Mouse (Mus musculus) right cerebral cortex, postnatal 4 days (tissue): ENCODE results near the gene Celf2.

Source experiments
- DNase-seq: peaks from one replicate; pipeline ENCODE4 v3.0.0-alpha.2; 2022

The Celf2 gene

DNA sequence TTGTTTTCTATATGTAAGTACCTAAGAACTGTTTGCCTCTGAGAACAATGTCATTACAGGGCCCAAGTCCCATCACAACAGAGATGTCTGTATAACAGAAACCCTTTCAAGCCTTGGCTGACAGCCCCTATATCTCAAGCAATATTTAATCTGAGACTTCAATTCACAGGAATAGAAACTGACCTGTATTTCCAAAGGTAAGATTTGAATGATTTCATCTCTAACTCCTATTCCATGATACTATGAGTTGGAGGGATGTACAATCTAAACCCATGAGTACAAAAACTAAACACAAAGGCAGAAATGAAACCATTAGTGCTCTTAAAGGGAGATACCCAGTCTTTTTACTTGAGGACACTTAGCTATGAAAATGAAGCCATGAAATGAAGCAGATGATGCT, 790.5 kb downstream of the Celf2 start:
- no peak for DNase-seq

DNA sequence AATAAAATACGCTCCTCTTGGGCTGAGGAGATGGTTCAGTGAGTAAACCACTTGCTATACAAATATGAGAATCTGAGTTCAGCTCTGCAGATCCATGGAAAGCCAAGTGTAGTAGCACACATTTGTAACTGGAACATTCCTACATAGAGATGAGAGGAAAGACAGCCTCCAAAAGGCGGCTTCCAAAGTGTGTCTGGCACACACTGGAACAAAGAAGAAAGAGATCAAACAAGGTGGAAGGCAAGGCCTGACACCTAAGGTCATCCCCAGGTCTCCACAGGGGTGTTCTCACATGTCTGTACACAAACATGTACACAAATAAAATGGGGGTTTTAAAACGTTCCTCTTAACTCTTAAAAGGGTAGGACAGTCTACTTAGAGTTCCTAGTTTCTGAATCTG, 791.4 kb downstream of the Celf2 start:
- no peak for DNase-seq

DNA sequence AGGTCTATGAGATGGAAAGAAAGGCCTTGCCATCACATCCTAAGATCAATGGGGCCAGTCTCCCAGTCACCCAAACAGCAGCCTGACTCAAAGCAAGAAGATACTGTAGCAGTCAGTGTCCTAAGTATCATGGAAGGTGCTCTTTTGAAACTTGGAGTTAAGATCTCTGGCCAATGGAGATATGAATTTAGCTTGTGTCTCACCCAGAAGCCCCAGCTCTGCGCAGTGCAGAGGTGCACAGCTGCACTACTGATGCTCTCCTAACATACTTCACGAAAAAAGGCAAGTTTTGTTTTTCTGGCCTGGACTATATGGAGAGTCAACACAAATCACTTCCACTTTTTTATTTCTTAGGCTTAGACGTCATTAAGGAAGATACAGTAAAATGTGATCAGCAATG, 793.8 kb downstream of the Celf2 start:
- no peak for DNase-seq

DNA sequence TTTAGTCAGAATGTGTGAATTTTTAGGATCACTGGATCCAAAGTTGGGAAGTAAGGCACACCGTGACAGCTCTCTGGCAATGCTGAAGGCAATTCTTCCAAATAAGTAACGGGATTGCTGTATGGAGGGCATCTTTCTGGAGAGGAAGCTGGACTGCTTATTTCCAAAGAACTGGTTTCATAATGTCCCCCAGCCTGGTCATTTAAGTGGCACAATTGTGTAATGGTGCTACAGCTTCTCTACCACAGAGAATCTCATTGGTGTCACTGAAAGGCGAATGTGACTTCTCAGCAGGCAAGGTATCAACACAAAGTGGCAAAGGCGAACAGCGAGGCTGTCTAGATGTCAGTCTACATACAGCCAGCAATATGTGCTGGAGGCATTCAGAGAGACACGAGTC, 795.8 kb downstream of the Celf2 start:
- no peak for DNase-seq

DNA sequence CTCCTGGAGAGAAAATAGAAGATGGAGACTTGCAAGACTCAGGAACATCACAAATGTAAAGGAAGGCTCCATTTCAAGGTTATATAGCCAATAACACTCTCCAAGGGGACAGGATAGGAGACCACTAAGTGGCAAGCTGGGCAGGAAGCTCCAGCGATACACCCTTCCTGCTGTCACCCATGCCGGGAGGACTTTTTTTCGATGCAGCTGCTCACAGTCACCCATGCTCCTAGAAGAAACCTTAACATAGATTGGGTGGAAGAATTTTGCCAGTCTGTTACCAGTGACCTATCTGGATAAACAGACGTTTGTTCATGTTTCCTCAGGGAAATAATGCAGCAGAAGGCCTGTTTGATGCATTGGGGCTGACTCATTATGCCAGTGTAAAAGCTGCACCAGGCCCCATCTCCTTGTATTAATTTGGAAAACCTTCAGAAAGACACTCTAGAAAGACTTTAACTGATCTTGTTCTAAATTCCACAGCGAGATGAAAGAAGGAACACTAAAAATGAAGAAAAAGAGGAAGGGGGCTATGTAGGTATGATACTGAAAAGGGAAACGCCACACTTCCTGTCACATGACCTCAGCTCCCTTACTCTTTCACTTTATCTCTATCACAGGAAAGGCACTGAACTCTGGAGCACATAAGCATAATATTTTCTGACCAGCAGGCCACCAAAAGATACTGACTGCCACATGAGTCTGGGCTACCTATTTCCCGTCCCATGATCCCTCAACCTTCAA, 798.5 kb downstream of the Celf2 start:
- DNase-seq: no peak

DNA sequence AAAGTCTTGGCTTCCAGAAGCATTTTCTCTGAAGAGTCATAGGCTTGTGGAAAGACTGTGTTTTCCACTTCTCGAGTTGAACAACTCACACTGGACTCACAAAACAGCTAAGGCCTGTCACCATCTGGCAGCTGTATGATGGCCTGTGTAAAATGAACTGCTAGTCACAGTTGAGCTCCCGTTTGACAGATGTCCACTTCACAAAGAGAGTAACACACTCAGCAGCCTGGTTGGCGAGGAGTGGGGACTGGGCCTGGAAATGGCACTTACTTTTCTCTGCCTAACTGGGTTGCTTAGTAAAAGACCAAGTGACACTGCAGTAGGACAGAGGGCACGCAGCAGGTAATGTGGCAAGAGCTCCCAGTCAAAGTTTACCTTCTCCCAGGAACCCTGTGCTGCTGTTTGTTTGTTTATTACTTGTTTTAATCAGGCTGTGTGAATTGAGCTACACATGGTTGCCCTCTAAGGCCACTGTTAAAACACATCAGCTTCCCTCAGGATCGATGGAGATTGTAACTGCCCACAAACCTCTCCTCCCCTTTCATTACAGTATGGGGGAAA, 801.3 kb downstream of the Celf2 start:
- no peak for DNase-seq

DNA sequence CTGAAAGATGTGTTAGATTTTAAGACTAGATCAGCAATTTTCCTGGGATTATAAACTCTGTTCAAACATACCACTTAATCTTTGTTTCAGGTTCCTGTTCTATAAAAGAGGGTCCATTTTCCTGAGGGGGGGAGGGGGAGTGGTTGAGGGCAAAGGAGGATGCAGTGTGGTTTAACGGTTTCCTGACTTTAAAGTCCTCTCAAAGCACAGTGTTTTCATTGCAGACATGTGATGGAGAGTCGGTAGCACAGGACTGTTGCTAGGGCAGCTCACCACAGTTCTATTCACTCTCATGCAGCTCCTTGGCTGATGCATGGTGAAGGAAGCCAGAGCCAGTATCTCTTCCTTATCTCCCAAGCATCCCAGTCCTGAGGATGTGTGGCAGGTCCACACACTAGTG, 802.1 kb downstream of the Celf2 start:
- no peak for DNase-seq

DNA sequence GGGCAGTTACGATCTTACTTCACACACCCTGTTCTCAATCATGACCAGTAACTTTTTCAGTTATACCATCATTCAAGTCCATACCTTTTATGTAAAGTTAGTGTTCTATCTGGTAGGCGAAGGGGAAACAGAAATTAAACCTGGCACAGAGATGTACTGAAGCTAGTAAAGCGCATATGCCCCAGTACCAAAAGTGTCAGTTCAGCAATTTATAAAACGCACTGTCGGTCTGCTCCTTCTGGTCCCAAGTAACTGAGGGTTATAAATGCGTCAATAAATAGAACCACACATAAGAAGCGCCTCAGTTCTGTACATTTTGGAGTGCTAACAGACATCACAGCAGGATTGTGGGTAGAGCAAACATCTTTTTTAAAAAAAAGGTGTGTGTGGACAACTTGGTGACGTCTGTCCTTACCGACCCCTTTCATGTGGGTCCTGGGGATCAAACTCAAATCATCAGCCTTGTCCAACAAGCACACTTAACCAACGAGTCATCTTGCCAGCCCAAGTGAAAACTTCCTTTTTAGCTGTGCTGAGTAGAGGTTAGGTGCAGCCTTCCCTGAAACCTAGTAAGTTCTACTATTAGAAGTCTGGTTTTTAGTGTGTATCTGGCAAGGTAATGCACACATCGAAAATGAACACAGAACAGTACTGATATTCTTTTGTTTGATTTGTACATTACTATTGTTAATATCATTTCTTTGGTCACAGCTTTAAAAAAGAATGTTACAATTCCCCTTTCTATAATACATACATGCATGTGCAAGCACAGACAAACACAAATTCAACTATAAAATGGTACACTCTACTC, 803.2 kb downstream of the Celf2 start:
- no peak for DNase-seq

DNA sequence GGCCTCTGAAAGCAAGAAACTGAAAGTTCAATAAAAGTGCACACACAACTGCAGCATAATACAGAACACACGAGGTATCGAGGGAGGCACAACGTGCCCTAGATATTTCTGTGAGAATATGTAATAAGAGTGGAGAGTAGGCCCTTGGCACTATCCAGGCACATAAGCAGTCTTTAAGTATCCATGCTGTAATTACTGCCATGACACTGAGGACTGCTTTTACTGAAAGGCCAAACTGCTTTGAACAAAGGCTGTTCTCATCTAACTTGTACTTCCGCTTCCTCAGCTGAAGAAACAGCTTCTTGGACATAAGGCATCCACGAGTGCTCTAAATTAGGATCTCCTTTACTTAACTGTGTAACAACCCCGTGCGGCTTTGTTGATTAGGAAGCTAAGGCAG, 803.9 kb downstream of the Celf2 start:
- no peak for DNase-seq

DNA sequence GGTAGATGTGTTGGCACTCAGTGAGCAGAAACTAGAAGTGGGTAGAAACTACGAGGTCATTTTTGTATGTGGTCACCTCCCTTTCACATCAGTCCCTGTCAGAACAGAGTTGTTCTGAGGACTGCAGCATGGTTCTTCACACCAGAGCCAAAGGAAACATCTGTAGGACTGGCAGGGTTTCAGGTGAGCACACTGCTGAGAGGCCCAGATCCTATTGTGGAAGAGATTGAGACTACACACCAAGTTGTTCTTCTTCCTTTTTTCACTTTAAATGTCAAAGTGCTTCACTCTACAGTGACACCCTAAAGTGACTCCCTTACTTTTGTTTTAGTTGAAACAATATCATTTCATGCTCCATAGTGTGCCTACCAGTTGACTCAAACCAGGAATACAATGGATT, 804.6 kb downstream of the Celf2 start:
- DNase-seq: no peak

DNA sequence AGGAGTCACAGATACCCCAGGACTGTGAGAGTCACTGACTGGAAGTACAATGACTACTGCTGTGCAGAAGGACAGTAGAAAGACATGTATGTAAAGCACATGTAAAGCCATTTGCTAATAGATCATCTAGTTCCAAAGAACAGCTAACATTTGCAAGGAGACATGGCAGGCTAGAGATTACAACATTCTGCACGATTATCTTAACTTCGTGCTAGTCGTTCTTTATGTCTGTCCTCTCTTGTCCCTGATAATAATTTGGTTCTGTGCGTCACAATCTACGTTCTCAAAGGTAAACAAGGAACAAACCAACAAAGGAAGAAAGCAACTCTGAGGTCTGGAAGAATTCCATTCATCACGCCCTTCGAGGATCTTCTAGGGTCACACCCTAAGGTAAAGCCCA, 805.0 kb downstream of the Celf2 start:
- DNase-seq: no peak

DNA sequence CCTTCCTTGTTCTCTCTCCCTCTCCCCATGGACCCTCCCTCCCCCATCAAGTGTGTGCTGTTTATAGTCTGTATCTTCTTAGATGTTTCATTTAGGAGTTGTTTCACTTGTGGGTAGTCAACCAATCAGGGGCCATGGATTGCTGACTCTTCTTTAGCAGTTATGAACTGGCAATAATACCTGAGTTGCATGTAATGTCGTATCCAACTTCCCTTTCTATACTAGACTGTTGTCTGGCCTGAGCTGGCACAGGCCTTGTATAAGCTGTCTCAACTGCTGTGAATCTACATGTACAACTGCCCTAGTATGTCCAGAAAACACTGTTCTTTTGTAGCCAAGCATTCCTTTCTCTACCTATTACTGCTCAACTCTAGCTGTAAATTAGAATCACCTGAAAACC, 813.0 kb downstream of the Celf2 start:
- DNase-seq: no peak

DNA sequence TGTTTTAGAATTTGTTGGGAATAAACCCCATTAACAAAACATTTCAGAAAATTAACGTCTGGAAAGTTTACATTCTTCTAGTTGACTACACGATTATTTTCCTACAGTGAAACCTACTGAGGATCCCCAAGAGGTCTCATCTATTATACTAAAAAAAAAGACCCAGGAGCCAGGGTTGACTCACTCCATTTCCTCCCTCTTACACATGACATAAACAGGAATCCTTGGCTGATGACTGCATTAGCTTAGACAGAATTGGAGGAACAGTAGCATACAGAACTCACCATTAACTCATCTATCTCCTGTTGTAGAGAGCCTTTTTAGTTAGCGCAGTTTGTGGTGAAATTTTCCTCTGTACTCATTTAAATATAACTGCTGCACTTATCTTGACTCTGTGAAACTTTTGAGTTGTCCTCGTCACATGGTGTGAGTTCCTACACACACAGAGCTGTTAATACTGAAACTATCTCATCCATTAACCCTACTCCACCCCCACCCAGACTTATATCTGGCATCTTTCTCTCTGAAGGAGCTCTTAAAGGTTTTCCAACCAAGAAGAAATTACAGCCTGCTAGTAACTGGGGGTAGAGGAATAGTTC, 813.9 kb downstream of the Celf2 start:
- no peak for DNase-seq

DNA sequence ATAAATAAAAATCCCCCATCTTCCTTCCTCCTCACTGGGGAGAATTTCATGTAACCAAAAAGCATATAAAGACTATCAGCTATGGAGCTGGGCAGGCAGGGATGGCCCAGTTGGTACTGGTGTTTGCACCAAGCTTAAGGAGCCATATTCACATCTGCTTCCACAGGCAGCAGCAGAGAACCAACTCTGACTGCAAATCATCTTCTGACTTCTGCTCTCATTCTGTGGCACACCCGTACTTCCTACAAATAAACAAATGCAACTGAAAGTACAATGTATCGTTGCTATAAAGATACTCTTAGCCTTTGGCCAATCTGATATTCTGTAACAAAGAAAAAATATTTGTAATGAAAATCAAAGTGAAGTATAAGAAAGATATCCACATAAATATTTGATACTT, 819.7 kb downstream of the Celf2 start:
- DNase-seq: no peak

DNA sequence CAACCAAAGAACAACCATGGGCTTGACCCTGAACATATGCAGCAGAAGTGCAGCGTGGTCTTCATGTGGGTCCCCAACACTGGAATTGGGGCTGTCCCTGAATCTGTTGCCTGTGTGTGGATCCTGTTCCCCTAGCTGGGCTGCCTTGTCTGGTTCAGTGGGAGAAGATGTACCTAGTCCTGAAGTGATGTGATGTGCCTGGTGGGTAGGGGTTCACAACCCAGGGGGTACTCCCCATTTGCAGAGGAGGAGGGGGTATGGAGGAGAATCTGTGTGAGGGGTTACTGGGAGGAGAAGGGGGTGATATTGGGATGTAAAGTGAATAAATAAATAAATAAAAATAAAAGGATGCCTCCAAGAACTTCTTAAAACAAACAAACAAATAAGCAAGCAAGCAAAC, 831.1 kb downstream of the Celf2 start:
- no peak for DNase-seq

DNA sequence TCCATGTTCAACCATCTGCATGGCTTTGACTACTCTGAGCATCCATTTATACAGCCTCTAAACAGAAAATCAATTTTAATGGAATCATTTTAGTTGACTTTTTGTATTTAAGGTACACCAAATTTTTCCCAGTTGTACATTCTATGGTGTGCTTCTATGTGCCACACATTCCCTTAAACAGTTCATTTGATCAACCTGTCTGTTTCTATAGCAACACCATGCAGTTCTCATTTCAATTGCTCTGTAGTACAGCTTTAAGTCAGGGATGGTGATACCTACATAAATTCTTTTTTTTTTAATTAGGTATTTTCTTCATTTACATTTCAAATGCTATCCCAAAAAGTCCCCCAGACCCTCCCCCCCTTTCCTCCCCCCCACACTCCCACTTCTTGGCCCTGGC, 831.9 kb downstream of the Celf2 start:
- no peak for DNase-seq

DNA sequence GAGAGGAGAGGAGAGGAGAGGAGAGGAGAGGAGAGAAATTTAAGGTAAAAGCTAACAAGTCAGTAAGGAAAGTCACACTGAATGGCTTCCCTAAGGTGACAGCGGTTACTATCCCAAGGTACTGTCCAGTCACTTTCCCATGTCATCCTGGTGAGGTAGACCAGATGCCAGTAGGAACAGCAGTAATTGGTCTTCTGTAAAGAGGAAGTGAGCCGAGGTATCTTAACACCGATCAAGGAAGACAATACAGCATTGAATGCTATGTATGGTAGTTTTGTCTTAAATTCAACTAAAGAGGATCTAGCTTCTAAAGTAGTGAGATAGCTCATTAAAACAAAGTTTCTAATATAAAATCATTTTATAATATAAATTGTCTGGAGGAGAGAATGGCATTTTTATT, 835.0 kb downstream of the Celf2 start:
- DNase-seq: no peak

DNA sequence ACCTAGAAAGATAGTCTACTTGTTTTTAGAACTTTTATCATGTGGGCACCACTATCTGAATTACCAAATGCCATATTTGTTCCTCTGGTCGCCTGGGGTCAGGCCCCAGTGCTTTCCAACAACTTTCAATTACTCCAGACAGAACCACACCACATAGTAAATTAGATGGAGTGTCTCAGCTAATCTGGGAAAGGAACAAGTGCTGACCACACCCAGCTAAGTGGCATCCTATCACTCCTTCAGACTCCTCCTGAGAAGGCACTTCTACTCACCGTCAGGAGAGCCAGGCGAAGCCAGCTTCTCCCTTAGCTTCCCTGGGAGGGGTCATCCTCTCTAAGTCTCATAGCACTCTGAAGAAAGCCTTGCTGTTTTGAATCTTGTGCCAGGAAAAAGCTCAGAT, 835.9 kb downstream of the Celf2 start:
- DNase-seq: no peak

DNA sequence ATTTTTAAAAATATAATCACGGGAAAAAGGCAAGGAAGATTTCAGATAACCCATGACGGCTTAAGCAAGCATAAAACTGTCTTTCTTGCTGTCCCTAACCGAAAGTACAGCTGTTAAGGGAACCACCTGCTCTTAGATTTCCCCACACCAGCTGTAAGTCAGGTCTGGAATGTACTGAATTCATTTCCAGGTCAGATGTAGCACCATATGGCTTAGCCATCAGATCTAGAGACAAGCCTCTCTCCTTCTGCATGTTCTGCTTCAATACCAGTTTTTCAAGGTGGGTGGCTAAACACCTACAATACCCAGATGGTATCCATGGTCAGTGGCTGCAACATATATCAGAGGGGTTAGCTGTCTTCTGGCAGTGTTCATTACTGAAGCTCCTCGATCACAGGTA, 841.8 kb downstream of the Celf2 start:
- no peak for DNase-seq

DNA sequence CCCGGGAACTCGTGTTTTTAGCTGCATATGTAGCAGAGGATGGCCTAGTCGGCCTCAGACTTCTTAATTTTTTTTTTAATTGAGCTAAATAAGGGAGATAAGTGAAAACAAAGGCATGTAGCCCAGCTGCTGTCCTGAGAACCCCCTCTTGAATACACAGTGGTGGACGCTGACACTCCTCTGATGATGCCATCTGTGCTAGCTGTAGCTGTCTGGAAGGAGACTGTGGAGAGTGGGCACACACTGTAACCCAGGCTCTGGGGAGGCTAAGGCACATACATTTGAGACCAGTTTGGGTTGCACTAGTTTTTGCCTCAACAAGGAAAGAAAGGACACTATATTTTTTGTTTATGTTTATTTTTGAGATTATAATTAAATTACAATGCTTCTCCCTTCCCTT, 849.5 kb downstream of the Celf2 start:
- DNase-seq: no peak

DNA sequence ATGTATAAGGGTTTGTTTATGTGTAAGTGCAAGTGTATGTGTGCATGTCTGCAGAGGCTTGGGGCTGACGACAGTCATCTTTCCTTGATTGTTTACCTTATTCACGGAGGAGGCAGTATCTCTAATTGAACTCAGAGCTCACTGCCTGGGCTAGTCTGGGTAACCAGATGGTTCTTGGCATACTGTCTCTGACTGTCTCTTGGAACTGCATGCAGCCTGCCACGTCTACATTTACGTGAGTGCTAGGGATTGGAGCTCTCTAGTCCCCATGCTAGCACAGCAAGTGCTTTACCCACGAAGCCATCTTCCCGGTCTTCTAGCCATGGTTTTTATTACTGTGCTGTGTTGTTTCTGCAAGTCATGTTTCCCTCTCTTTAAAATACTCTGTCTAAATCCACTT, 855.6 kb downstream of the Celf2 start:
- DNase-seq: no peak

DNA sequence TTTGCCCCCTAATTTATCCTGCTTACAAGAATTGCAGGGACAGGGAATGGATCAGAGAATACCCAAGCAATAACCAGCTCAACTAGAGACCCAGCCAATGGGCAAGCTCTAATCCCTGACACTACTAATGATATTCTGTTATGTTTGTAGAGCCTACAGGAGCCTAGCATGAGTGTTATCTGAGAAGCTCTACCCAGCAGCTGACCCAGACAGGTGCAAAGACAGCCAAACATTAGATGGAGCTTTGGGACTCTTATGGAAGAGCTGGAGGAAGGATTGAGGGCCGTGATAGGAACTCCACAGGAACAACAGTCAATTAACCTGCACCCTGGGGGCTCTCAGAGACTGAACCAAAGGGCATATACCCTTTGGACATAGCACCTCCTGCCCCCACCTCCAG, 857.7 kb downstream of the Celf2 start:
- DNase-seq: no peak

DNA sequence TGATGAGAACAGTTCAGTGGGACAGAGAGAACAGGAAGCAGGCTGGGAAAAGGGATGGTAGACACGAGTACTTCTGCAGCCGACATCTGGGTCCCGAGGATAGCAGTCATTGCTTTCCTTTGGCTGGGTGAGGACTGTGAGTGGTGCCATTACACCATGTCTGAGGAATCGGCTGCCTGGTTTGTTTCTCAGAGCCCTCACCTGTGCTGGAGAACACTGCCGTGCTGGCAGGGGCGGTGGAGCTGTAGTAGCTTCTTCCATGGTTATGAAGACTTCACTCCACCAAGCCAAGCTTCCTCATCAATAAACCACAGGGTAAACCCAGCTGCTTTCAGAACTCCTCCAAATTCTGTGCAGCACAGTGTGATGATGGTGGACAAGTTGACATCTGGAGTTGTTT, 860.5 kb downstream of the Celf2 start:
- no peak for DNase-seq

DNA sequence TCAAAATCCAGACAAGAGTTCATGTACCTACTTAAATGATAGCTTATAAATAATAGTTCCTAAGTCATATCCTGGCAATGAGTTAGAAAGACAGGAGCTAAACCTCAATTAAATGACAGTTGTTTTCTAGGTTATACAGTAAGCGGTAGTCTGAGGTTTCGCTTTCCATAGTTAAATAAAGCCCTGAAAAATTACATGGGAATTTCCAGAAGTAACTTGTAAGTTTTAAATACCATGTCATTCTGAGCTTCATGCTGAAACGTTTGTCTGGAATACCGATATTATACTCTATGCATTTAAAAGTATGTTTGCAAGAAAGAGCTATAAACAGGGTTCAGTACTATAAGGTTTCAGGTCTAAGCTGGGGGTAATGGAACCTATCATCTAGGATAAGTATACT, 862.3 kb downstream of the Celf2 start:
- DNase-seq: no peak
